Mouse (Mus musculus) lung, postnatal 0 days (tissue): ENCODE data around the gene Slc16a9.
A peak's percentile ranks its signal among the peaks of the same experiment; 100 is the strongest.

Source experiments
- CTCF ChIP-seq: IDR thresholded peaks from 2 replicates; pipeline ENCODE4 v1.5.1; 2016; ENCODE audit warnings: antibody characterized with exemption, mild to moderate bottlenecking
- EP300 ChIP-seq: IDR thresholded peaks from 2 replicates; pipeline ENCODE4 v1.6.1; 2016; ENCODE audit warnings: antibody characterized with exemption, mild to moderate bottlenecking, control low read depth

GRCm38 (mm10) chr10:70198012-70198411, 46.9 kb upstream of the Slc16a9 start:
- no peak for TF ChIP-seq CTCF
- peak; percentile 65 for TF ChIP-seq EP300
